Mouse (Mus musculus) intestine, postnatal 0 days (tissue): ENCODE measurements around the gene Fat1. TPM values are rescaled to one million over a fixed set of nuclear protein-coding genes. Genes with fewer than 3 reads are reported as not detected.

Source experiments
- ATAC-seq: fragments of 200-750 bp; cut with Nextera tagmentation; 2 replicates; pipeline ENCODE4 v1.8.0; 2017; ENCODE audit warnings: mild to moderate bottlenecking, moderate TSS enrichment, moderate library complexity
- H3K27ac ChIP-seq: fragments of 300-500 bp; sonication (generic); 2 replicates; pipeline ENCODE4 v1.5.1; 2014; ENCODE audit warnings: mild to moderate bottlenecking, low read depth, low read length, moderate library complexity
- H3K27me3 ChIP-seq: fragments of 300-500 bp; sonication (generic); replicated peaks from 2 replicates; pipeline ENCODE4 v1.6.1; 2014; ENCODE audit warnings: low read length, mixed read lengths; ENCODE audit not compliant: control insufficient read depth, insufficient read depth
- H3K36me3 ChIP-seq: fragments of 300-500 bp; sonication (generic); 2 replicates; pipeline ENCODE4 v1.6.1; 2014; ENCODE audit warnings: mild to moderate bottlenecking, moderate library complexity; ENCODE audit not compliant: control insufficient read depth, insufficient read depth
- H3K4me1 ChIP-seq: fragments of 300-500 bp; sonication (generic); replicated peaks from 2 replicates; pipeline ENCODE4 v1.6.1; 2014; ENCODE audit warnings: antibody characterized with exemption, low read length, mixed read lengths; ENCODE audit not compliant: control insufficient read depth, insufficient read depth
- H3K4me2 ChIP-seq: fragments of 300-500 bp; sonication (generic); replicated peaks from 2 replicates; pipeline ENCODE4 v1.6.1; 2014; ENCODE audit warnings: low read depth, mild to moderate bottlenecking, moderate library complexity
- H3K4me3 ChIP-seq: fragments of 300-500 bp; sonication (generic); 2 replicates; pipeline ENCODE4 v1.5.1; 2014; ENCODE audit warnings: low read depth, low read length
- H3K9ac ChIP-seq: fragments of 300-500 bp; sonication (generic); 2 replicates; pipeline ENCODE4 v1.6.1; 2014; ENCODE audit warnings: mild to moderate bottlenecking, low read depth, low read length
- H3K9me3 ChIP-seq: fragments of 300-500 bp; sonication (generic); 2 replicates; pipeline ENCODE4 v1.6.1; 2016; ENCODE audit warnings: mixed run types; ENCODE audit not compliant: control insufficient read depth
- CTCF ChIP-seq: sonication (generic); IDR thresholded peaks from 2 replicates; pipeline ENCODE4 v1.5.1; 2016; ENCODE audit warnings: low read depth, mild to moderate bottlenecking, control low read depth, antibody characterized with exemption, moderate library complexity
- WGBS: fragments of 180-500 bp; shearing (Covaris S2); extraction: QIAGEN DNeasy Blood & Tissue Kit; methylation state at CpG from one replicate; pipeline ENCODE4 v1.1.7; 2014; 5-methylcytosine and 5-hydroxymethylcytosine counted together
- polyA plus RNA-seq: library from polyadenylated mRNA; unstranded; fragments of >200 nt; fragmentation: Nextera tagmentation; extraction: Ambion mirVana; gene quantifications from 2 replicates; pipeline ENCODE4 v1.2.1, GENCODE M21; 2015

The Fat1 gene
- 10.4 and 10.7 TPM in 2 replicates for polyA plus RNA-seq

DNA sequence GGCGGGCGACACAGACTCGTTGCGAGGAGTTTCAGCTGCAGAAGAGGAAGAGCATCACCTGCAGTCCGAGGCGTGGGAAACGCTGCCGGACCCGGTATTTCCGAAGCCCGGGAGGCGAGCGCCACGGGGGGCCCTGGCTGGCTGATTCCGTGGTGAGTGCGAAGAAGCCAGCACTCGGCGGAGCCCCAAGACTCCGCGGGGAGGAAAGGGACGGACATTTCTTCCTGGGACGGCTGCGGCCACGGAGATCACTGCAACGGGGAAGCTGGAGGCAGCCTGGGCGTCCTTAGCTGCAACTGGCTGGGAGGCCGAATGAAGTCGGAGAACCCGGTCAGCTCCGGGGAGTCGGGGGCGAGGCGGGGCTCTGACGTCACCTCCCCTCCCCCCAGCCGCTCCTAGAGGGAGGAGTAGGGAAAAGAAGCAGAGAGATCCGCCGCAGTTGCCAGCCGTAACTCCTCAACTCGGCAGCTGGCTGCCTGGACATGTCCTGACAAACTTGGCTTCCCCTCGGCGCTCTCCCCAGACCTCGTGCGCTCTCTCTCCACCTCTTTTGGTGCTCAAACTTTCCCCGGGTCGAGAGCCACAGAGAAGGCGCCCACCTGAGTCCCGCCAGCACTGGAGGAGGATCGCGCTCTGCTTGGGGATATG is at the start of gene Fat1:
Gene Fat1, plus strand, starts transcription at position 598 of the 648 bp plus-strand sequence.
- Histone ChIP-seq H3K9me3 (no peaks in the 10 kb centered on the region), H3K27me3 (no peaks in the 10 kb centered on the region), H3K4me3 (peak within 1 kb of the TSS; percentile 91), H3K36me3 (no peaks in the 10 kb centered on the region), H3K4me1 (no peaks in the 10 kb centered on the region), H3K4me2 (peak within 1 kb of the TSS; percentile 88), H3K27ac (peak within 1 kb of the TSS; percentile 89), H3K9ac (peak within 1 kb of the TSS; percentile 65)
- under 1% methylated on average over 49 of the region's 49 CpGs for WGBS
- ATAC-seq = peak; percentile 78
- TF ChIP-seq CTCF = peak; percentile 84

DNA sequence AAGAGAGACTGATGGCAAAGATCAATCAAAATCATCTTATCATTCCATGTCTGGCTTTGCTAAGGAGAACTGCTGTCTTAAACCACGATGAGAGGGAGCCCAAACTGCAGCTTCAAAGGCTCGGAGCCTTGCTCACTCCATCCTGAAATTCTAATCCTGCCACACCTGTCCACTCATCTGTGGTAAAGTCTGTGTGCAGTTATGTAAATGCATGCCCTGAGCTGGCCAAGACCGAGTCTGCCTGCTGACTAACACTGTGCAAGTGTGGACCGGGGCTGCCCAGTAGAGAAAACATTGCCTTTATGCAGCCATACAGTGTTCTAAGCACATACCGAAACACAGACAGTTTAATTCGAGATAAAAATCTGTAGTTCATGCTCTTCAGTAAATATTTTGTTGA is 40.6 kb upstream of the Fat1 start:
- H3K9ac ChIP-seq = no peak overlapping the region
- no peaks in the 10 kb centered on the region for H3K27me3 ChIP-seq
- no peaks in the 10 kb centered on the region for H3K4me1 ChIP-seq
- ATAC-seq = no peak
- no peaks in the 10 kb centered on the region for H3K36me3 ChIP-seq
- no peak overlapping the region for H3K4me3 ChIP-seq
- H3K9me3 ChIP-seq = no peaks in the 10 kb centered on the region
- H3K4me2 ChIP-seq = no peak overlapping the region
- WGBS = 74% methylated on average over 6 of the region's 6 CpGs
- H3K27ac ChIP-seq = no peak overlapping the region
- TF ChIP-seq CTCF = no peak

- H3K36me3 ChIP-seq = no peaks in the 10 kb centered on the region
- no peak for TF ChIP-seq CTCF
- no peak overlapping the region for H3K4me3 ChIP-seq
- no peaks in the 10 kb centered on the region for H3K9me3 ChIP-seq
- no peaks in the 10 kb centered on the region for H3K4me1 ChIP-seq
- H3K4me2 ChIP-seq = no peak overlapping the region
- no peak overlapping the region for H3K27ac ChIP-seq
- no peak overlapping the region for H3K9ac ChIP-seq
- WGBS = 61% methylated on average over 12 of the region's 12 CpGs
- no peak for ATAC-seq
- no peaks in the 10 kb centered on the region for H3K27me3 ChIP-seq
Observed at GRCm38 (mm10) chr8:44899575-44899991, 35.7 kb upstream of the Fat1 start.

- TF ChIP-seq CTCF = no peak
- Histone ChIP-seq H3K4me3 (no peak overlapping the region), H3K36me3 (no peaks in the 10 kb centered on the region), H3K27me3 (no peaks in the 10 kb centered on the region), H3K4me1 (no peaks in the 10 kb centered on the region), H3K9ac (no peak overlapping the region), H3K9me3 (no peaks in the 10 kb centered on the region), H3K27ac (no peak overlapping the region), H3K4me2 (no peak overlapping the region)
- WGBS = 49% methylated on average over 12 of the region's 12 CpGs
- ATAC-seq = no peak
Observed at GRCm38 (mm10) chr8:44911126-44911903, 23.9 kb upstream of the Fat1 start.

DNA sequence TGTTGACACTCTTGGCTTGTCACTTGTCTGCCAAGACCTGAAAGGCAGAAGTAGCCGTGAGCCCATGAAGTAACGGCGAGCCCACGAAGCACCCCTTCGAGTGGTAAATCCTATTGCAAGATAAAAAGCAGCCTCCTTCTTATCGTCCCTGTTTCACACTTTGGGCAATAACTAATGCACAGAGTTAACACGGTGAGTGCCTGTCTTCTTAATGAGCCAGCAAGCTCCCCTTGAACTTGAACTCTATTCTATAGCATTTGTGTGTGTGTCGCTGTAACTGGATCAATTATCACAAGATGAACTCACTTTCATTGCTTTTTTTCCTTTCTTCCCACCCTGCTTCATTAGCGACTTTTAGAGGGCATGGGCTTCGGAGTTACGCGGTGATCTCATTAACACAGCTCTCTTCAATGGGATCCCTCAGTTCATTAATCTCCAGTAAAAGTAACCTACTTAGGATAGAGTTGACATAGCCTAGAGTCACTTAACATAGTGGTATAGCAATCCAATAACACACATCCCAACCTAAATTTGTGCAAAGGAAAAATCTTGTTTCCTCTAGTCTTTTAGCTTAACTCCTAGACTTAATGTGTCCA is 15.7 kb upstream of the Fat1 start:
- Histone ChIP-seq H3K27ac (no peak overlapping the region), H3K4me1 (no peaks in the 10 kb centered on the region), H3K9ac (no peak overlapping the region), H3K4me3 (no peak overlapping the region), H3K4me2 (no peak overlapping the region), H3K36me3 (no peaks in the 10 kb centered on the region), H3K9me3 (no peaks in the 10 kb centered on the region), H3K27me3 (no peaks in the 10 kb centered on the region)
- WGBS = 92% methylated on average over 12 of the region's 12 CpGs
- TF ChIP-seq CTCF = no peak
- no peak for ATAC-seq

GRCm38 (mm10) chr8:44920379-44921032 is 14.7 kb upstream of the Fat1 start:
- no peak for TF ChIP-seq CTCF
- peak; percentile 74 for ATAC-seq
- WGBS = 57% methylated on average over 7 of the region's 7 CpGs
- Histone ChIP-seq H3K4me1 (no peaks in the 10 kb centered on the region), H3K4me3 (no peak overlapping the region), H3K27me3 (no peaks in the 10 kb centered on the region), H3K27ac (no peak overlapping the region), H3K36me3 (no peaks in the 10 kb centered on the region), H3K9me3 (no peaks in the 10 kb centered on the region), H3K4me2 (no peak overlapping the region), H3K9ac (no peak overlapping the region)
